Mouse (Mus musculus) liver, embryonic 12.5 days (tissue): Measurements from ENCODE around the gene Trip4. TPM values are rescaled to one million over a fixed set of nuclear protein-coding genes. Genes with fewer than 3 reads are reported as not detected.
A peak's percentile ranks its signal among the peaks of the same experiment; 100 is the strongest.

Experiments used
- ATAC-seq: fragments of 200-750 bp; cut with Nextera tagmentation; 2 replicates; pipeline ENCODE4 v1.8.0; 2017; ENCODE audit warnings: moderate number of reproducible peaks, mild to moderate bottlenecking, moderate library complexity
- H3K27ac ChIP-seq: fragments of 300-500 bp; sonication (generic); 2 replicates; pipeline ENCODE4 v1.5.1; 2016; ENCODE audit warnings: mild to moderate bottlenecking
- H3K27me3 ChIP-seq: fragments of 300-500 bp; sonication (generic); replicated peaks from 2 replicates; pipeline ENCODE4 v1.6.1; 2016; ENCODE audit warnings: mild to moderate bottlenecking, moderate library complexity
- H3K36me3 ChIP-seq: fragments of 300-500 bp; sonication (generic); 2 replicates; pipeline ENCODE4 v1.6.1; 2016; ENCODE audit warnings: mild to moderate bottlenecking, moderate library complexity
- H3K4me1 ChIP-seq: fragments of 300-500 bp; sonication (generic); 2 replicates; pipeline ENCODE4 v1.6.1; 2016
- H3K4me2 ChIP-seq: fragments of 300-500 bp; sonication (generic); 2 replicates; pipeline ENCODE4 v1.6.1; 2016; ENCODE audit warnings: mild to moderate bottlenecking, moderate library complexity
- H3K4me3 ChIP-seq: fragments of 300-500 bp; sonication (generic); 2 replicates; pipeline ENCODE4 v1.5.1; 2016; ENCODE audit warnings: mild to moderate bottlenecking, moderate library complexity
- H3K9ac ChIP-seq: fragments of 300-500 bp; sonication (generic); 2 replicates; pipeline ENCODE4 v1.6.1; 2016; ENCODE audit warnings: mild to moderate bottlenecking, moderate library complexity
- H3K9me3 ChIP-seq: fragments of 300-500 bp; sonication (generic); replicated peaks from 2 replicates; pipeline ENCODE4 v1.6.1; 2016; ENCODE audit warnings: mild to moderate bottlenecking, moderate library complexity
- WGBS: fragments of 180-500 bp; shearing (Covaris S2); methylation state at CpG from one replicate; pipeline ENCODE4 v1.1.7; 2016; ENCODE audit not compliant: insufficient replicate concordance; 5-methylcytosine and 5-hydroxymethylcytosine counted together
- polyA plus RNA-seq: library from polyadenylated mRNA; unstranded; fragments of >200 nt; fragmentation: Nextera tagmentation; extraction: Ambion mirVana; gene quantifications from 2 replicates; pipeline ENCODE4 v1.2.1, GENCODE M21; 2016

Trip4 gene
- polyA plus RNA-seq, 1 experiment from 2014 or later, result 17.4 TPM

- no peaks in the 10 kb centered on the region for H3K27me3 ChIP-seq
- H3K36me3 ChIP-seq, result peaks cover 7% of the 10 kb centered on the region; the same call in 1 of the 2 replicates
- H3K4me2 ChIP-seq, result no peak overlapping the region
- H3K9ac ChIP-seq, result no peak overlapping the region
- H3K4me3 ChIP-seq, result no peak overlapping the region
- no peaks in the 10 kb centered on the region for H3K9me3 ChIP-seq
- 66% methylated on average over 2 of the region's 2 CpGs for WGBS
- H3K27ac ChIP-seq, result no peak overlapping the region
- H3K4me1 ChIP-seq, result peaks cover 28% of the 10 kb centered on the region
- ATAC-seq, result no peak
Observed at GRCm38 (mm10) chr9:65832041-65832440, 76.6 kb downstream of the Trip4 start.

- Histone ChIP-seq H3K4me1 (peaks cover 33% of the 10 kb centered on the region), H3K36me3 (0 out of 2 replicates have a peak, but pooled peaks cover 3% of the 10 kb centered on the region), H3K4me3 (no peak overlapping the region), H3K27me3 (no peaks in the 10 kb centered on the region), H3K9me3 (no peaks in the 10 kb centered on the region), H3K4me2 (no peak overlapping the region), H3K9ac (no peak overlapping the region), H3K27ac (no peak overlapping the region)
- no peak for ATAC-seq
- WGBS, result 33% methylated on average over 4 of the region's 4 CpGs
Observed at GRCm38 (mm10) chr9:65831164-65831563, 77.4 kb downstream of the Trip4 start.

GRCm38 (mm10) chr9:65830255-65830654 is 78.3 kb downstream of the Trip4 start:
- ATAC-seq, result no peak
- Histone ChIP-seq H3K27ac (no peak overlapping the region), H3K4me1 (peaks cover 42% of the 10 kb centered on the region), H3K9ac (no peak overlapping the region), H3K36me3 (0 out of 2 replicates have a peak, but pooled peaks cover 3% of the 10 kb centered on the region), H3K4me3 (no peak overlapping the region), H3K4me2 (no peak overlapping the region), H3K9me3 (no peaks in the 10 kb centered on the region), H3K27me3 (no peaks in the 10 kb centered on the region)
- 70% methylated on average over 4 of the region's 4 CpGs for WGBS

- H3K9ac ChIP-seq, result no peak overlapping the region
- H3K4me2 ChIP-seq, result no peak overlapping the region
- H3K9me3 ChIP-seq, result no peaks in the 10 kb centered on the region
- H3K4me1 ChIP-seq, result peaks cover 49% of the 10 kb centered on the region
- H3K4me3 ChIP-seq, result no peak overlapping the region
- WGBS, result 96% methylated on average over 1 of the region's 2 CpGs
- H3K27me3 ChIP-seq, result no peaks in the 10 kb centered on the region
- ATAC-seq, result no peak
- no peaks in the 10 kb centered on the region for H3K36me3 ChIP-seq
- H3K27ac ChIP-seq, result no peak overlapping the region
Observed at GRCm38 (mm10) chr9:65829410-65829809, 79.2 kb downstream of the Trip4 start.

GRCm38 (mm10) chr9:65828511-65828910 is 80.1 kb downstream of the Trip4 start:
- H3K9me3 ChIP-seq, result no peaks in the 10 kb centered on the region
- H3K4me3 ChIP-seq, result peak overlapping the region; percentile 87
- no peaks in the 10 kb centered on the region for H3K36me3 ChIP-seq
- 12% methylated on average over 3 of the region's 3 CpGs for WGBS
- H3K4me2 ChIP-seq, result peak overlapping the region; percentile 92
- H3K4me1 ChIP-seq, result peaks cover 53% of the 10 kb centered on the region
- H3K9ac ChIP-seq, result peak overlapping the region; percentile 93
- no peaks in the 10 kb centered on the region for H3K27me3 ChIP-seq
- H3K27ac ChIP-seq, result no peak overlapping the region
- no peak for ATAC-seq

- Histone ChIP-seq H3K9me3 (no peaks in the 10 kb centered on the region), H3K36me3 (no peaks in the 10 kb centered on the region), H3K9ac (peak overlapping the region; percentile 93), H3K27me3 (no peaks in the 10 kb centered on the region), H3K4me2 (peak overlapping the region; percentile 92), H3K4me1 (peaks cover 56% of the 10 kb centered on the region), H3K4me3 (peak overlapping the region; percentile 87), H3K27ac (peak overlapping the region; percentile 95)
- WGBS, result 2% methylated on average over 13 of the region's 13 CpGs
- 0 out of 2 replicates have a peak, but pooled peaks have one; percentile 0 for ATAC-seq
Observed at GRCm38 (mm10) chr9:65828016-65828403, 80.6 kb downstream of the Trip4 start.

GRCm38 (mm10) chr9:65827344-65828015 is 81.1 kb downstream of the Trip4 start, which contains the start of gene Zfp609:
TSS of gene Zfp609 (minus strand) at chr9:65827564.
- peak within 1 kb of the TSS; percentile 93 for H3K9ac ChIP-seq
- peak within 1 kb of the TSS; percentile 92 for H3K4me2 ChIP-seq
- no peaks in the 10 kb centered on the region for H3K36me3 ChIP-seq
- under 1% methylated on average over 62 of the region's 76 CpGs for WGBS
- no peaks in the 10 kb centered on the region for H3K27me3 ChIP-seq
- H3K27ac ChIP-seq, result peak within 1 kb of the TSS; percentile 95
- H3K9me3 ChIP-seq, result no peaks in the 10 kb centered on the region
- peak within 1 kb of the TSS; percentile 87 for H3K4me3 ChIP-seq
- ATAC-seq, result peak; percentile 77
- H3K4me1 ChIP-seq, result peaks cover 60% of the 10 kb centered on the region

- H3K9me3 ChIP-seq, result no peaks in the 10 kb centered on the region
- H3K4me3 ChIP-seq, result peak overlapping the region; percentile 87
- H3K9ac ChIP-seq, result peak overlapping the region; percentile 93
- peak; percentile 58 for ATAC-seq
- H3K27ac ChIP-seq, result peak overlapping the region; percentile 95
- under 1% methylated on average over 30 of the region's 31 CpGs for WGBS
- peaks cover 66% of the 10 kb centered on the region for H3K4me1 ChIP-seq
- H3K4me2 ChIP-seq, result peak overlapping the region; percentile 92
- no peaks in the 10 kb centered on the region for H3K36me3 ChIP-seq
- H3K27me3 ChIP-seq, result no peaks in the 10 kb centered on the region
Observed at GRCm38 (mm10) chr9:65826588-65827343, 81.8 kb downstream of the Trip4 start.

- ATAC-seq, result peak; percentile 45; the same call in 1 of the 2 replicates
- peak overlapping the region; percentile 87 for H3K4me3 ChIP-seq
- WGBS, result 2% methylated on average over 4 of the region's 4 CpGs
- H3K9ac ChIP-seq, result peak overlapping the region; percentile 93
- peak overlapping the region; percentile 92 for H3K4me2 ChIP-seq
- H3K9me3 ChIP-seq, result no peaks in the 10 kb centered on the region
- H3K36me3 ChIP-seq, result no peaks in the 10 kb centered on the region
- H3K4me1 ChIP-seq, result peaks cover 70% of the 10 kb centered on the region
- H3K27me3 ChIP-seq, result no peaks in the 10 kb centered on the region
- H3K27ac ChIP-seq, result peak overlapping the region; percentile 95
Observed at GRCm38 (mm10) chr9:65826226-65826587, 82.4 kb downstream of the Trip4 start.

GRCm38 (mm10) chr9:65823716-65824462 is 84.7 kb downstream of the Trip4 start:
- peak overlapping the region; percentile 43; the same call in 1 of the 2 replicates for H3K9ac ChIP-seq
- 57% methylated on average over 10 of the region's 10 CpGs for WGBS
- no peaks in the 10 kb centered on the region for H3K9me3 ChIP-seq
- H3K27me3 ChIP-seq, result no peaks in the 10 kb centered on the region
- peak overlapping the region; percentile 50 for H3K4me2 ChIP-seq
- no peak for ATAC-seq
- H3K4me1 ChIP-seq, result peaks cover 63% of the 10 kb centered on the region
- peak overlapping the region; percentile 67 for H3K27ac ChIP-seq
- no peaks in the 10 kb centered on the region for H3K36me3 ChIP-seq
- no peak overlapping the region for H3K4me3 ChIP-seq

GRCm38 (mm10) chr9:65822011-65822410 is 86.6 kb downstream of the Trip4 start:
- WGBS, result 61% methylated on average over 4 of the region's 4 CpGs
- H3K9me3 ChIP-seq, result no peaks in the 10 kb centered on the region
- H3K4me2 ChIP-seq, result no peak overlapping the region
- no peak overlapping the region for H3K27ac ChIP-seq
- no peak overlapping the region for H3K4me3 ChIP-seq
- peaks cover 2% of the 10 kb centered on the region; the same call in 1 of the 2 replicates for H3K36me3 ChIP-seq
- H3K27me3 ChIP-seq, result no peaks in the 10 kb centered on the region
- no peak overlapping the region for H3K9ac ChIP-seq
- H3K4me1 ChIP-seq, result peaks cover 60% of the 10 kb centered on the region
- no peak for ATAC-seq
